Mouse (Mus musculus) small intestine, adult 2 months (tissue): ENCODE results near the gene Rnf216.

Experiments
- CTCF ChIP-seq: fragments of 200-500 bp; IDR thresholded peaks from 2 replicates; pipeline ENCODE4 v1.5.1; 2012; ENCODE audit warnings: low read depth, mild to moderate bottlenecking, control low read depth, inconsistent platforms, low read length, moderate library complexity, mixed read lengths; ENCODE audit not compliant: insufficient replicate concordance, insufficient read length; ENCODE audit errors: extremely low read depth
- POLR2A ChIP-seq: fragments of 200-500 bp; IDR thresholded peaks from 2 replicates; pipeline ENCODE4 v1.6.1; 2012; ENCODE audit warnings: low read depth, mild to moderate bottlenecking, control low read depth, inconsistent platforms, low read length, moderate library complexity

- TF ChIP-seq CTCF (no peak), POLR2A (no peak)
These were observed 15.0 kb upstream of the Rnf216 start for GRCm38 (mm10) chr5:143127837-143128236.
